Mouse (Mus musculus) adrenal gland, postnatal 4 days (tissue): ENCODE measurements at regions not wholly inside any gene's neighbourhood (a gene's known extent, or its start where the extent isn't known, plus 50 kb on each side); places are given as distances from the start of the nearest gene placed in this dataset.

ENCODE experiments used
- DNase-seq, 2 experiments: peaks; one replicate each; pipeline ENCODE4 v3.0.0; 2021 to 2022; ENCODE audit warnings: low spot score in 2 of 2, mixed read lengths in 2 of 2

DNA sequence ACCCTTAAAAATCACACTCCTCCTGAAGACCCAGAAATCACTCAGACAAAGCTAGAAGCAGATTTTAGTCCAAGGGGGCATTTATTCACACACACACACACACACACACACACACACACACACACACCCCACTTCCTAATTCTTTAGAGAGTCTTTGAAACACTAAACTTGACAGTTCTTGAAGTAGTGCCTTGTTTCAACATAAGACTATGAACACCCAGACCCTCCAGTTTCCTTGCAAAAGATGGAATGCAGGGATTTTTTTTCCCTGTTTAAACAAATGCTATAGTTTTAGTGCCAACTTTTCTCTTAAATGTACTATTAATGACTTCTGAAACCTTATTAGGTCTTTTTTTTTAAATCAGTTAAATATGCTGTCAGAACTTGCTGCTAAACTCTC is 279.2 kb upstream of the Fat1 start:
- DNase-seq: no peak

DNA sequence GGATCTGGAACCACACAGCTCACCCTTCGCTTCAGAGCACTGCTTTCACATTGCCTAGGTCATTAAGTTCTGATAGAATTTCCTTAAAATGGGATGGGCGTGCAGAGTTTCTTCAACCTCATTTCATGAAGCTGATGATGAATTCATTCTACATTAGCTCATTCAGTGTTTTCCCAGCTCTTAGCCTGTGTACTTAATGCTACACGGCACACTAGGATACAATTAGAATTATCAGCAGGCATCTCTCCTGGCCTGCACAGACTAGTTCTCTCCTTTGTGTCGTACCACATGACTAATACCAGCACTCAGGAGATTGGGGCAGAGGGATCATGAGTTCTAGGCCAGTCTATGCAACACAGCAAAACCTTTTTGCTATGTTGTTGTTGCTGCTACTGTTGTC is 278.8 kb upstream of the Fat1 start:
- no peak for DNase-seq

DNA sequence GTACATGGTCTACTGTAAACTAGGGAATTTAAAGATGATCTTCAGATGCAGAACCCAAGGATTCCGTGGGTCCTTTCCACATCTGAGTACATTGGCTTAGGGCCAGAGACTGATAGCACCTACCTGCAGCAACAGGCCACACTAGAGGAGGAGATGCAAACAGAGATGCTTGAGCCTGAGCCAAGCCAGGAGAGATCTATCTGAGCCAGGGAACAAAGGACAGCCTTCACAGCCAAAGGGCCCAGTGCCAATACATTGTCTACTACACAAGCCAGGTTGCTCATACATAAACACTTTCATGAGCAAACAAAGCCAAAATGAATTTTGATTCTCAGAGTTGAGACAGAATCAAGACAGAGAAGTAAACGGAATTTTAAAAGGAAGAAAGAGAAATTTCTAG is 273.6 kb upstream of the Fat1 start:
- no peak for DNase-seq

DNA sequence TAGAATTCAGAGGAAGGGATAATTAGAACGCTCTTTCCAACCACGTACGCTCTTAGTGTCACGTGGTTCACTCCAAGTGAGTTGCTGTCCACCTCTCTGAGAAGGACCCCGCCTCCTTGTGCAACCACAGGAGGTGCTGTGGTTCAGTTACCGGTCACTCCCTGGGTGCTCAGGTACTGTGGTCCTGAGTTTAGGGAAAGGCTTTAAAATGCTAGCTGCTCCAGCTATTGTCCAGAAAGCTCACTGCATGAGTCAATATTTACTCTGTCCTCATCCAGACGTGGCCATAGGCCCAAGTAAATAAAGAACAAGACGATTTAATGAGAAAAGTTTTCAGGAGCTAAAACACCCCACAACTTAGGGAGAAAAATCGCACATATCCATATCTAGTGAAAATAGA is 248.1 kb upstream of the Fat1 start:
- no peak for DNase-seq

DNA sequence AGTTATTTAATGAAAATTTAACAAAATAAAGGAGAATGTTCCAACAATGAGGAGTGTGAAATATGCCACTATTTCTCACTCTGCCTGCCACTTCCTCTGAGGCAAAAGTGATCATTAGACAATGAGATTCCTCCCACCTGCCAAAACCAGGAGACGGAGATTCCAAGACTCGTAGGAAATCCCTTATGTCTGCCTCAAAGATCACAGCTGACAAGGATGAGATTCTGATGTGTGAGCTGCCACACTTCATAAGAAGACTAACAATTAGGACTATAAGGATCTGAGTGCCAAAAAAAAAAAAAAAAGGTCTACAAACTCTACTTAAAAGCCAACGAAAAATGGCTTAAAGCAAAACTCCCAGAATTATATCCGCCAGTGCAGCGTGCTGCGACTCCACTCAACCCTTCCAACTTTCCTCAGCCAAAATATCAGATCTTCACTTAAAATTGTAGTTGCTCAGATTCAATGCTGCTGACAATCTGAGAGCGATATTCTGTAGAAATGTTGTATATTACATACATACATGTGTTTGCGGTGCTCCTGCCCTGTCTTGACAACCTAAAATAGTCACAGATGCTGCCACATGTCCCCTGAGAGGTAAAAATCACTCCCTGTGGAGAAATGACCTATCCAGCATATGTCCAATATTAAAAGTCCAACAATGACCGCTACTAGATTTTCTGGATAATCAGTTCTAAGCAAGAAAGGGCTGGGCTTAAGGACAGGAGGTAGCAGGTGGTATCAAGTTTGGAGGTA is 245.2 kb upstream of the Fat1 start:
- no peak for DNase-seq

DNA sequence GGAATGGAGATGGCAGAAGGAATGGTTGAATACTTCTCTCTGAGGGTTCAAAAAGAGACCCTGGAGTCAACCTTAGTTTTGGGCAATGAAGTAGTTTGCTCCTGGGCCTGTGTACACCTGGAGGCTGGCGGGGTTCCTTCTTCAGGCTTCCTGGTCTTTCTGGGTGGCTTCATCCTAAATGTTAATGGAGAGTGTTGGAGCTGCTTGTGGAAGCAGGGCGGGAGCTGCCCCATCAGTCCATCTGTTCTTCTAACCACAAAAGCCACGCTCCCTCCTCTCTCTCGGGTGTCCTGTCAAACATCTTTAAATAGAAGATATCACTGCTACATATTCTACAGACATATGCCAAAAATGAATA is 244.7 kb upstream of the Fat1 start:
- DNase-seq: no peak

DNA sequence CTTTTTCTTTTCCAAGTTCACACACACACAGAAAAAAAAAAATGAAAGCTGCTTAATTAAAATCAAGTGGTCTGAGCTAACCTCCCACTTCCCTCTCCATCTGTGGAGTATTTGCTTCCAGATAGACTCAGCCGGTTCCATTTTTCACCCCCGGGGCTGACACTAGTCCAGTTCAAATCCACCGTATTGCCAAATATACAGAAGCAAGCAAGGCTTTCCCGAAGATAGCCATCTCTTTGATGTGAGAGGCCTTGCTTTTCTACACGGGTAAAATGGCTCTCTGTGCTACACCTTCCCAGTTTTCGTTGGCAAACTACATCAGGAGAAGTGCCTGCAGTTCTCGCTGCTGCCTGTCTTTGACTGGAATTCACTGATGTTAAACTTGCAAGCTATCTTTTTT is 244.1 kb upstream of the Fat1 start:
- no peak for DNase-seq

DNA sequence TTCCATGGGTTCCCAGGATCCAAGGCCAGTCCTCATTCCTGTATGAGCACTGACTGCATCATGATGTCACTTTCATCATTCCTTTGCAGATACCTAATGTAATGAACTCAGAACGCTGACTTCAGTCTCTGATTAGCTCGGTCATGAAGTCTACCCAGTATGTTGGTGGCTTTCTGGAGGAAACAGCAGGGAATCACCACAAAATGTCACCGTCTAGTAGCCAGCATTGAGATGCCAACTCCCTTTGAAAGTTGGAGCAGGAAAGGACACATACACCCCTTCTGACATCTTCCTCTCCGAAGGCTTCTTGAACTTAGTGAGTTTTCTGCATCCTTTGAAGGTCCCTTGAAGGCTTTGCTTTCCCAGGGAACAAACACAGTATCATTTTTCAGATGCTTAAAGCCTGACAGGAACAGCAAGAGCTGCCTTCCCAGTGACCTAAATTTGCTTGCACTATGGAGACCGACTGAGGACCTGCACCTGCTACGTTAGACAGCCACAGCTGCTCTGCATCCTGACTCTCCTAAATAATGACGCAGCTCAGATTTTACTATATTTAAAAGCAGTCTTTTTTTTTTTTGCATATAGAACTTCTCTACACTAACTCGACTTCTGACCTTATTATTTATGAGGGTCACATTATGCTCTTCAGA is 243.1 kb upstream of the Fat1 start:
- no peak for DNase-seq

DNA sequence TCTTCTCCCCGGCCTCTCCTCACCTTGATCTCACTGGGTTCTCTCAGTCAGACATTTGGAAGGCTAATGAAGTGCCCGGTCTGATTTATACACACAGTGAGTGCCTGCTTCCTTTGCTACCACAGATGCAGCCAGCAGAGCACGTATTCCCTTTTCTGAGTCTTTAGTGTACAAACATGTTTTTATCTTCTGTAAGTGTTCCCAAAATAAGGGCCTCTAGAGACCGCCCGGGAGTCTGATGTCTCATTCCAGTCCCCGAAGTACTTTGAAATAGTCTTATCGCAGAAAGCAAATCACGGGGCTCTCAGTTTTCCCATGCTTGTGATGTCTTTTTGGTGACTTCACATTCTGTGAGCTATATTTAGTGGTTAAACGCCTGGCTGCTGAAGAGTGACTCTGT is 240.4 kb upstream of the Fat1 start:
- no peak for DNase-seq

DNA sequence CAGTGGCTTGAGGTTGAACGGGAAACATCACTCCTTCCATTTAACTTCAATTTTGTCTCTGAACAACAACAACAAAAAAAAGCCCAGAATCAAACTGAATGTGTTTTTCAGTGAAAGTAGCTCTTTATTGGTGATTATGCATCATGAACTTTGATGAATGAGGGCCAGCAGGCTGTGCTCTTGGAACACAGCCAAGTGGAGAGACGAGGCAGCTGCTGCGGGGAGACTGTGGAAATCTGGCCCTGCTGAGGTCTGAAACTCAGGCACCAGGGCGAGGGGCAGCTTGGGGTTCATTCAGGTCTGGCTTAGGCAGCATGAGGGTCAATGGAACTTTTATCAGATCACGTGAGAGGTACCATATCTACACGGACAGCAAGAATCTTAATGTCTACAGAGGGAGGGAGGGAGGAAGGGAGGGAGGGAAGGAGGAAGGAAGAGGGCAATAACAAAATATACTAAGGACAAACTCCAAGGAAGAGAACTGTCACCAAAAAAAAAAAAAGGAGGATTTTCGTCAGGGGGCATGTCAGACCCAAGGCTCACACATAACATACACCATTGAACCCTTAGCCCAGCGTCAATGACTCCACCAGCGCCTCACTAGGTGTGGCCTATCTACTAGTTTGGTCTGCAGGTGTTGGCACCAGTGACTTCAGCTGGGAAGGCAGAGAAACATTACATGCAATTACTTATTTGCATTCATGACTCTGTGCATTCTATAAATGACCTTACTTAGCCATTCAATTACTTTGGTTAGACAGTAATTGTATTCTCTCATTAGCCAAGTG is 239.0 kb upstream of the Fat1 start:
- no peak for DNase-seq

DNA sequence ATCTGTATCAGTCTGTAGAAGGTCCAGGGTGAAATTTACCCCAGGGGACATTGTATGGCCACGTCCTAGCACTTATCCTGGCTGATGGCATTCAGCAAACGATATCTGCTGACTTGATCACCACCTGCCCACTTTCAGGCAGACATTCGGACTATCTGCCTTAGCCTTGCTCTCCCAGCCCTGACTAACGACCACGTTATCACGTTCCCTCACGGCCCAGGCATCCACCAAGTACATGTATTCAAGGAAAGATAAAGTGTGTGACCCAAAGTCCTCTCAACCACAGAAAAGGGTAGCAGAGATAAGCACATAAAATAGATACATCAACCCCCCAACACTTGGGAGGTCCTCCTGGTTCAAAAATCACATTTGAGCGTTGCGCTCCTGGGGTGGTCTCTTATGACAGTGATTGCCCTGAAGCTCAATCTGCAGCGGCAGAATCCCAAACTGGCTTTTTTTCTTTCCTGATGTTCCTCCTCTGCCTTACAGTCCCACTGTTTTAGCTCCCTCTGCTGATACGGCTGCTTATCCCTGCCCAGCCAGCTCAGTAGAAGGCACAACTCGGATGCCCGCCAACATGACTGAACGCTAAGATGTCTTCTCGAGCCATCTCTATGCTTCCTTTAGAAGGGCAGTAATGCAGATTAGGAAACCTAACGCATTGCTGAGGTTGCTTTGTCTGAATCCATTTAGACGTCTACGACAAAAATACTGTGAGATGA is 235.7 kb upstream of the Fat1 start:
- DNase-seq: no peak

DNA sequence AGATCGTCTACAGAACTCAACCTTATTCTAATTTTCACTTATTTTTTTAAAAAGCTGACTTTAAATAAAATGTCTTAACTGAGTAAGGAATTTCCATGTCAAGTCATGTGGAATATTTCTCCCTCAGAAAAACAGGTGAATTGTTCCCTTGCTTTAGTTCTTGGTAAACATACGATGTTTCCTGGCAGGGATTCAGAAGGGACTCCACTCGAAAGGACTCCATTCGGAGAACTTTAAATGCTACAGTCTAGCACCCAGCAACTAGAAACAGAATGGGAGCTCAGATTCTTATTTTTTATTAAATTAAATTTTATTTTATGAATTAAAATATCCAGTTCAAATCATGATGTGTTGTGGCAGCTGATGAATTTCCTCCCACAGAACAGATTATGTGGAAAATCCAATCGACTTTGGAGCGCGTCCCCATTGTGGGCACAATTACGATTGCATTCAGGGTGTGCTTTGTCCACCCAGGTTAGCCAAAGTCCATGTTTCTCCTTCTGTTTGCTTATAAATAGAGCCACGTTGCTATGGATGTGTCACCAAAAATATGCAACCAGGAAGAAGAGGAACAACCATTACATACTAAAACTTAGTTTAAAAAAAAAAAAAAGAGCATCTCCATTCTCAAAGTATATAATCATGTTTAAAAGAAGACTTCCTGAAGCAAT is 230.5 kb upstream of the Fat1 start:
- no peak for DNase-seq

DNA sequence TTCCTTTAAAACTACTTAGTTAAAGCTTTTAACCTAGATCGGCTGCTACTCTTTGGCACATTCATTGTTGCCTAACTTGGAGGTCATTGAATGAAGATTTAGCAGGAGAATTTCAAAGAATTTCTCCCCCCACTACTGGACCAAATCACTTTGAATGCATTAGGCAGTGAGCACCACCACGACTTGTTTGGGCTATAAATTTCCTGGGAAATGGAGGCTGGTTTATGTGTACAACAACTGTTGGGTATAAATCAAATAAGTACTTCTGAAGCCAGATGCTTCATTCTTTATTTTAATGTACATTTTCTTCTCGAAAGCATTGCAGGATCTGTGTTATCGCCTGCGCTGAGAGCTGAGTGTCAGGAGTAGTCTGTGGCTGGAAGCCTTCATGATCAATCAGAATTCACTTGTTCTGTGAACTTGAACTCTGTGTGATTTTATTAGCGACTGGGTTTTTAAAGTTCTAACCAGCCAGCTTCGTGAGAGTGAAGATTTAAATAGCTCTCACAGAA is 226.5 kb upstream of the Fat1 start:
- no peak for DNase-seq

DNA sequence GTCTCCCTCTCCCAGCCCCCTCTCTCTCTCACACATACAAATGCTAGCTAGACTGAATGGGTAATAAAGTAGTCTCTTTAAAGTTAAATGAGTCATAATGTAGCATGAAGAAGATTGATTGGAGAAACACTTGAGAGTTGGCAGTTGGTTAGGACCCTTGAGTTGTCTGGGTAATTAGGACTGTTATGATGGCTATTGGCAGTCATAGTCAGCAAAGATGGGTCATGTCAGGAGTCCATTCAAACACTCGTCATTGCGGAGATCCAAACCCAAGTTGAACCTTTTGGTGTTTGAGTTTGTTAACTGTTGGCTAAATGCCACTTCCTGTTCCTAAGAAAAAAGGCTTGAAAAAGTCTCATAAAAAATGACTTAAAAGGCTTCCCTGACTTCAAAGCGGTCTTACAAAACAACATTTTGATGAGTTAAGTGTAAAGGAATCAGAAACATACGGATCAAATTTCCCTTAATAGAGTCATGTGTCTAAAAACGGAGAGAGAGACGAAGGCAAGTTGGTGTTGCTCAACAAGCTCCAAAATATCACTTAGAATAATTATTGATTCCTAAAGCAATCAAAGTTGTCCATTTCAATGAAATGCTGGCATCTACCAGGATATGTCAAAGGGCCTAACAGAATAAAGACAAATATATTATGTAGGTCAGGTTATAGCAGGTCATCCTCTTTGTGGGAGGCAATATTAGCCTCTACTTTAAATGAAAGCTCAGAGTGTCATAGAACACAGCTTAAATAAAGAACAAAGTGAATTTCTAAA is 225.9 kb upstream of the Fat1 start:
- DNase-seq: no peak

DNA sequence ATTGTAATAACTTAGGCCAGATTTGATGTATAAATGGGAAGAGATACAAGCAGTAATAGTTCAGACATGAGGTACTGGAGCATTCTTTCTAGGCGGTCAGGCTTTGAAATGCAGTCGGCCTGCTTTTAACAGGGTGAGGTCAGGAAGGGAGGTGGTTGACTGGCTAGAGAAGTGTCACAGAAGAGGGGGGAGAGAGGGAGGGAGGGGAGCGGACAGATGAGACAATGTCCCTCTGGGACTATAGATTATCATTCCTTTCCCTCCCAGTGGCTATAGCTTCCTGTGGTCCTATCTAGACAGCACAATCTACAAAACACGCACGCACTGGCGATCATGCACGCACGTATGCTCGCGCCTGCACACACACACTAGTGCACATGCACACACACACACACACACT is 200.7 kb upstream of the Fat1 start:
- DNase-seq: no peak

DNA sequence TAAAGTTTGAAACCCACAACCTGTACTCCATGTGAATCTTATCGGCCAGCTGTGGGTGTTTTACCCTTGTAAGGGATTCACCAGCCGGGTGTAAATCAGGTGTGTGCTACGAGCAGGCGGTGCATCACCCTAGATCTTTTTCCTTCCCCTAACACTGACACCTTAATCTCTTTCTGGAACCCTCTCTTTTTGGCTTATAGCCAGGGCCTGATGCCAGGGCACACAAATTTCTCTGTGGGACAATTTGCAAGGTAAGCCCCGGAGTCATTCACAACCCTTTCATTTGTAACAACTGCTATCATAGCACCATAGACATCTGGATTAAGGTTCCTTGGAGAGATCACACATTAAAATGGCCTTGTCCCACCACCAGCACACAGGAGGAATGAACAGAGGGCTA is 199.4 kb upstream of the Fat1 start:
- no peak for DNase-seq

DNA sequence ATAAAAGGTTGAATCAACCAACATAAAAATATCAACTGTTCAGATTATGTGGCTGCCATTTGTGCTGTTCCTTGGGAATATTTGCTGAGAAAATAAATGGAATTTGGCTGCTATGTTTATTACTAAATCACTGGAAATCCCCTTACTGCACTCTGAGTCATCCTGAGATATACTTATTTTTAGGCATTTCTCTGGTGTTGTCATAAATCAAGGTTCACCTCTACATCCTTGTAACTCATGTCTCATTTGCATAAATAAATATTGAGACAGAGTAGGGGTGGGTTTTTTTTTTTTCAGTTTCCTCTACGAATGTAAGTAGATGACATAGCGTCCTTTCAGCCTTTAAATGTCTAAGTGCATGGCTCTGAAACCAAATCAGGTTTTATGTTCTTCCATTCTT is 191.9 kb upstream of the Fat1 start:
- no peak for DNase-seq

DNA sequence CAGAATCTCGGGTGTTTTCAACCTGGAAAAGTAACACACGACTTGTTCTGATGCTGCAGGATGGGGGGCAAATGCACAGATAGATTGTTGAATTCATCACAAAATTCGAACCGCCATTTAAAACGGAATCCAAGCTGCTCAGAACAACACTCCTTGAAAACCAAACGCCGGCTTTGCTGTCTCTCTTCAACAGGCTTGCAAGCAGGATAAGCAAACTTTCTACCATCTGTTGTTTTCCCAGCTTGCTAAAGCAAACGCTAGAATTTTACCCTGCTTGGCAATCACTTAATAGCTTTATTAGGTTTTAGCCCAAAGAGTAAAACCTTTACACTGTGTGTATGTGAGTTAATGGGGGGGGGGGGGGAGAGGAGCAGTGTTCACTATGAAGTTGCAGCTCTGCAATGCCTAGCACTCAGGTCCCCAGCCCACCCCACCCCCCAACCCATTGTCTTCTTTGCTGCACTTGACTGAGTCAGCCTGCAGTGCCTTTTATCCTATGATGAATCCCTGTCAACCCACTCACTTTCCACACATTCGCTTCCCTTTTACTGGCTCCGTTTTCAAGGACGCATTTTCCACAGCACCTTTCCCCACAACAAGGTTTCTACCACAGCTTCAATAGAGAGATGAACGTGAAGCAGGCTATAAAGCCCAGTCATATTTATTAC is 190.1 kb upstream of the Fat1 start:
- DNase-seq: no peak

DNA sequence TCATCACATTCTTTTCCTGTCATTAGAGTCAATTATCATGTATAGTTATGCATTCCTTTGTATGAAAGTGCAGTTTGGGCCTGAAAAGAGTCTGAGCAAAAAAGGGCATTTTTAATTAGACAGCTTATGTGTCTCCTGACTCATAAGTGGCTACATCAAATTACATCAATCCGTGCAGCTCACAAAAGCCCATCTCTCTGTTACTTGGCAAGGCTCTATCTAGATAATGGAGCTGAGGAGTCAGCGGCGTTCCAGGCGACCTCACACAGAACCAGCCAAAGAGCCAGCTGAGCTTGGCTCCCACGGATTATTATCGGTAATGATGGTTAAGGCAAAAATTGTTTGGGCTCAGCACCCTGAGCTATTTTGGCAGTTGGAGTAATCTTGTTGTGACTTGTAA is 176.5 kb upstream of the Fat1 start:
- DNase-seq: no peak

DNA sequence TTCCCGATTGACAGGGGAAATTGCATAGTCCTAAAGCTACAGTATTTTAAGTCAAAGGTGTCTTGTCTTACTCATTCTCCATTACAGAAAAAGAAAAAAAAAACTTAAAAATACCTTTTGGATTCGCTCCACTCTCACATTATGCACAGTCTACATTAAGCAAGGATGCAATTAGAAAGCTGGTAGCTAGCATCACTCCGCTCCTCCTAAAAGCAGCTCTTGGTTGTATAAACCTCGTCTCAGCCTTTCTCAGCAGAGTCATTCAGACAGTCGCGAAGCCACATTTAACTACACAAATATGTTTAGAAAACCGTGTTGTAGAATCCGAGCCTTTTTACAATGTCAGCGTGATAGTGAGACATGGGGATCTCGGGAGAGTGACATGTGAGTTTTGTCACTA is 172.5 kb upstream of the Fat1 start:
- no peak for DNase-seq
